Mouse (Mus musculus): ENCODE results near the gene Fus. TPM values are rescaled to one million over a fixed set of nuclear protein-coding genes. Genes with fewer than 3 reads are reported as not detected.

The Fus gene
- polyA plus RNA-seq, 1 experiment = 763 TPM

DNA sequence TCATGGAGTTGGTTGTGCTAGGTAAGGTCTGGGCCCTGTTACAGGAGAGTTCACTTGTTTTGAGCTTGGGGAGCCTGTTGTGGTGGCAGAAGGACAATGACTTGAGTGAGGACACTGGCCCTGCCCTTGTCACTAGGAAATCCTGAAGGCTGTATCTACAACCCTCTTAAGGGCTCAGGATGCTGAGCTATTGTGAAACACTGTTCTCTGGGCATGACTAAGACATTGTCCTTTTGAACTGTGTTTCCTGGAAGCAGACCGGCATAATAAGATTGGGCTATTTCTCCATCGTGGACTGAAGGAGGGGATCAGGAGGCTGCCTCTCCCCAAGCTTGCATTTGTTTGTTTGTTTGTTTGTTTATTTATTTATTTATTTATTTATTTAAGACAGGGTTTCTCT, 51.9 kb downstream of the Fus start:
- H3K27ac ChIP-seq (ENCODE audit: control insufficient read depth, insufficient read depth, low read depth, low read length, poor library complexity) = no peak overlapping the region
- TF ChIP-seq CTCF (IDR thresholded peaks at IDR 0.05; ENCODE audit: control insufficient read depth, insufficient read depth, low read length) = no peak
- TF ChIP-seq POLR2A (IDR thresholded peaks at IDR 0.05; ENCODE audit: borderline replicate concordance, control insufficient read depth, low read depth, low read length) = no peak
- WGBS = 31% methylated on average over 2 of the region's 2 CpGs
- no peak overlapping the region for H3K4me3 ChIP-seq (replicated peaks; ENCODE audit: control insufficient read depth, low read depth, low read length)
- peaks cover 1% of the 10 kb centered on the region; the same call in 1 of the 2 replicates for H3K4me1 ChIP-seq (ENCODE audit: control insufficient read depth, insufficient read depth, low read length)

DNA sequence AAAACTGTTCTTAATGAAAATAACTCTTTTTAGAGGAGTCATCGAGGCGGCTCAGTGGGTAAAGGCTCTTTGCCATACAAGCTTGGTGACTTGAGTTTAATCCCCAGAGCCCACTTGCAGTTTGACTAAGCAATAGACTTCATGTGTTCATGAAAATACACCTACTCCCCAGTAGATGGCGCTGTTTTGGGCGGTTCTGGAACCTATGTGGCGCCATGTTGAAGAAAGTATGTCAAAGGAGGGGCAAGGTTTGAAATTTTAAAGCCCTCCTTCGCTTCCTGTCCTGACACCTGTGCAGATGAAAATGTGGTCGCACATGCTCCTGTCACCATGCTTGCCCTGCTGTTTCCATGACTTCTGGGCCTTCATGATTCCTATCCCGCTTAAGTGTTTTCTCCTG, 55.7 kb downstream of the Fus start:
- Histone ChIP-seq H3K4me1 (ENCODE audit: control insufficient read depth, insufficient read depth, low read length) (peaks cover 3% of the 10 kb centered on the region), H3K27ac (ENCODE audit: control insufficient read depth, insufficient read depth, low read depth, low read length, poor library complexity) (no peak overlapping the region), H3K4me3 (replicated peaks; ENCODE audit: control insufficient read depth, low read depth, low read length) (no peak overlapping the region)
- 66% methylated on average over 8 of the region's 8 CpGs for WGBS
- TF ChIP-seq POLR2A (IDR thresholded peaks at IDR 0.05; ENCODE audit: borderline replicate concordance, control insufficient read depth, low read depth, low read length) = no peak
- TF ChIP-seq CTCF (IDR thresholded peaks at IDR 0.05; ENCODE audit: control insufficient read depth, insufficient read depth, low read length) = peak; percentile 36; the same call in 1 of the 2 replicates

DNA sequence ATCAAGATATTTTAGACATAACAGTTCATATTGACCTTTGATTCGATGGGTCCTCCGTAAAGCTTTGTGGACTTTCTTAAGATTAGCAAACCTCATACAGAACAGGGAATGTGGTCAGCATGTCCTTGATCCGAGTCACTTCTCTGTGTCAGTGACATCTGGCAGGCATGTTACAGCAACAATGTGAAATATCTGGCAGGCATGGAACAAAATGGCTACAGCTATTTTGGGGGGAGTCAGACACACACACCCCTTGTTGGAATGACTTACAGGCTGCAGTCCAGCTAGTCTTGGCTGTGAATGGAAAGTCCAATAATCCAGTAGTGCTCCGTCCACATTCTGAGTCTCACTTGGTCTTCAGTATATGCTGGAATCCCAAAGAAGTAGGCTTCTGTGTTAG, 56.3 kb downstream of the Fus start:
- 86% methylated on average over 4 of the region's 4 CpGs for WGBS
- no peak overlapping the region for H3K4me3 ChIP-seq (replicated peaks; ENCODE audit: control insufficient read depth, low read depth, low read length)
- H3K4me1 ChIP-seq (ENCODE audit: control insufficient read depth, insufficient read depth, low read length) = peaks cover 3% of the 10 kb centered on the region
- no peak overlapping the region for H3K27ac ChIP-seq (ENCODE audit: control insufficient read depth, insufficient read depth, low read depth, low read length, poor library complexity)
- no peak for TF ChIP-seq POLR2A (IDR thresholded peaks at IDR 0.05; ENCODE audit: borderline replicate concordance, control insufficient read depth, low read depth, low read length)
- no peak for TF ChIP-seq CTCF (IDR thresholded peaks at IDR 0.05; ENCODE audit: control insufficient read depth, insufficient read depth, low read length)

DNA sequence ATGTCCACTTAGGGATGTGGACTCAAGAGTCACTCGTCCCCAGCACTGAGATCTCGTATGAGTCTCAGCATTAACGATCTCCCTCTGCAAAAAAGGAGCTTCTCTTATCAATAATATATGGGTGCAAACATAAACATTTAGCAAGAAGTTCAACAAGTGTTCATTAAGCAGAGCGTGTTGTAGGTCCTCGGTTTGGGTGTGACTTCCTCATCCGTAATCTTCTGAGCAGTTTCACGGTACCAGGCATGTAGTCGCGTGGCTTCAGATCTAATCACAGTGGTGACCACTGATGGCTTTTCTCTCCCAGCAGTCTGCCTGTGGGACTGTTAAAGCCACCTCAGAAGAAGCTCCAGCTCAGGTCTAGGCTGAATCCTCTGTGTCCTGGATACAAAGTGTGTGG, 57.1 kb downstream of the Fus start:
- TF ChIP-seq POLR2A (IDR thresholded peaks at IDR 0.05; ENCODE audit: borderline replicate concordance, control insufficient read depth, low read depth, low read length) (no peak), CTCF (IDR thresholded peaks at IDR 0.05; ENCODE audit: control insufficient read depth, insufficient read depth, low read length) (no peak)
- Histone ChIP-seq H3K27ac (ENCODE audit: control insufficient read depth, insufficient read depth, low read depth, low read length, poor library complexity) (peak overlapping the region; percentile 32; the same call in 1 of the 2 replicates), H3K4me1 (ENCODE audit: control insufficient read depth, insufficient read depth, low read length) (peaks cover 3% of the 10 kb centered on the region), H3K4me3 (replicated peaks; ENCODE audit: control insufficient read depth, low read depth, low read length) (no peak overlapping the region)
- WGBS = 54% methylated on average over 9 of the region's 9 CpGs

DNA sequence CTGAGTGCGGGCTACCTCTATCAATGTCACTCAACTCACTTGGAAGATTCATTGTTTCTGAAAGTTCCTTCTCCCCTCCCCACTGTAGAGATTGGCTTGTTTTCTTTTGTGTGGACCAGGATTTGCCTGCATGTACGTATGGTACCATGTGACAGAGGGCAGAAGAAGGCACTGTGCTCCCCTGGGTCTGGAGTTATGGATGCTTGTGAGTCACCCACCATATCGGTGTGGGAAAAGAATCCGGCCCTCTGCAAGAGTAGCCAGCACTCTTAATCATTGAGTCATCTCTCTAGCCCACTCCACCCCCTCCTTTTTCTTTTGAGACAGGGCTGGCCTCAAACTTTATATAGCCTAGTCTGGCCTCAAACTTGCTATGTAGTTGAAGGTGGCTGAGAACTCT, 57.7 kb downstream of the Fus start:
- Histone ChIP-seq H3K4me1 (ENCODE audit: control insufficient read depth, insufficient read depth, low read length) (peaks cover 3% of the 10 kb centered on the region), H3K27ac (ENCODE audit: control insufficient read depth, insufficient read depth, low read depth, low read length, poor library complexity) (peak overlapping the region; percentile 20; the same call in 1 of the 2 replicates), H3K4me3 (replicated peaks; ENCODE audit: control insufficient read depth, low read depth, low read length) (no peak overlapping the region)
- no peak for TF ChIP-seq POLR2A (IDR thresholded peaks at IDR 0.05; ENCODE audit: borderline replicate concordance, control insufficient read depth, low read depth, low read length)
- TF ChIP-seq CTCF (IDR thresholded peaks at IDR 0.05; ENCODE audit: control insufficient read depth, insufficient read depth, low read length) = no peak
- WGBS = 76% methylated on average over 4 of the region's 4 CpGs

DNA sequence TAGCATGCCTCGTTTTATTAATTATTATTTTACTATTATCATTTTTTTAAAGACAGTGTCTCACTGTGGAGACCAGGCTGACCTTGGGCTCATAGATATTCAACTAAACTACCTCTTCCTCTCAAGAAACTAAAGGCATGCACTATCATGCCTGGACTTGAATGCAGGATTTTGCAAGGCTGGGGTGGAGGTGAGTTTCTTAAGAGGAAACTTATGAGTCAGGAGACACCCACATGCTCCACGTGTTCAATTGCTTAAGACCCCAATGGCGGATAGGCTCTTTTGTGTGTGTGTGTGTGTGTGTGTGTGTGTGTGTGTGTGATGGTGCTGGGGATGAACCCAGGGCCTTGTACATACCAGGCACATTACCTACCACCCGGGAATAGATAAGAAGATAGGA, 58.1 kb downstream of the Fus start:
- H3K4me1 ChIP-seq (ENCODE audit: control insufficient read depth, insufficient read depth, low read length) = peaks cover 3% of the 10 kb centered on the region
- WGBS = 47% methylated on average over 4 of the region's 4 CpGs
- TF ChIP-seq POLR2A (IDR thresholded peaks at IDR 0.05; ENCODE audit: borderline replicate concordance, control insufficient read depth, low read depth, low read length) (no peak), CTCF (IDR thresholded peaks at IDR 0.05; ENCODE audit: control insufficient read depth, insufficient read depth, low read length) (no peak)
- H3K4me3 ChIP-seq (replicated peaks; ENCODE audit: control insufficient read depth, low read depth, low read length) = no peak overlapping the region
- no peak overlapping the region for H3K27ac ChIP-seq (ENCODE audit: control insufficient read depth, insufficient read depth, low read depth, low read length, poor library complexity)

DNA sequence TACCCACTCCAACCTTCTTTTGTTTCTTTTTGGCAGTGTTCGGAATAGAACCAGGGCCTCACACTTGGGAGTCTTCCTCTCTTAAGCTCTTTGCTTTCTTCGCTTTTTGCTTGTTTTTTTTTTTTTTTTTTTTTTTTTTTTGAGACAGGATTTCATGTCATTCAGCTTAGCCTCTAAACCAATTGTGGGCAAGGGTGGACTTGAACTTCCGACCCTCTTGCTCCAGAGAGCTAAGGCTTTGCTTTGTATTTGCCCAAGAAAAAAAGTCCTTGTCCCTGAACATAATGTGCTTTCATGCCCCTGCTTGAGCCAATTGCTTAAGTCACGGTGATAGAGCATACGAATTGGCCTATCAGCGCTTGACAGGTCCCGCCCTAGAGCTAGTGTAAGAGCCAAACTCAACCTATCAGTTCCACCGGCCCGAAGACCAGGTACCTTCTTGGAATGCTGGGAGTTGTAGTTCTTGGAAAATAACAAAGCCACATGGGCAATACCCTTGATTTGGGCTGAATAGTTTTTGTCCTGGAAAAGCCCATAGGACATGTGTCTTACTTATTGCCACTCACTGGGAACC, 64.2 kb downstream of the Fus start:
- Histone ChIP-seq H3K27ac (ENCODE audit: control insufficient read depth, insufficient read depth, low read depth, low read length, poor library complexity) (no peak overlapping the region), H3K4me1 (ENCODE audit: control insufficient read depth, insufficient read depth, low read length) (no peaks in the 10 kb centered on the region; the same call in 1 of the 2 replicates), H3K4me3 (replicated peaks; ENCODE audit: control insufficient read depth, low read depth, low read length) (no peak overlapping the region)
- TF ChIP-seq CTCF (IDR thresholded peaks at IDR 0.05; ENCODE audit: control insufficient read depth, insufficient read depth, low read length) = no peak
- WGBS = 76% methylated on average over 9 of the region's 9 CpGs

DNA sequence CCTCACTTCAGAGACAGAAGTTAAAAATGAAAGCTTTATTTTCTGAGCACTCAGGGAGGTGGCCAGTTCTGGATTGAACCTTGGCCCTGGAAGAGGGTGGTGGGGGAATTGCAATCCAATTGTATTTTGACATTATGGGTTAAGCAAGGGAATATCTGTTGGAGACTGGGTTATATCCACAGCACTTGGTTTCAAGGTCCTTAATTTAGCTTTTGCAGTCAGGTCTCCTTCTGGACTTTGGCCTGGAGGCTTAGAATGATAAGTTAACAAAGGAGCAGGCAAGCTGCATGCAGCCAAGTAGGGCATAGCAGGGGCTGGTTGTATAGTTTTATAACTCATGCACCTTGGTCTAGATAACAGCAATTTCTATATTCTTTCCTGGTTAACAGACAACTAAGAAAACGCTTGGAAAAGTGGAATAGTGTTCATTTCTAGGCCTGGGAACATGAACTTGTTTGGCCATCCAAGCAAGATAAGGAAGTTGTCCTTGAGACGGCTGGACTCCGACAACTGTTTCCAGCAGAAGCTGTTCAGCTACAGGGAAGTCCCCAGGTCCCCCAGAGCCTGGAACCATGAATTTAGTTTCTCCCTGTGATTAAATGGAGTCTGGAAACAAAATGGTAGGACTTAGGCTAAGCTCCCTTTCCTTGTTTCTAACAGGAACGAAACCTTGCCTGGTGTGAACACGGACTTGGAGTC, 65.2 kb downstream of the Fus start:
- Histone ChIP-seq H3K27ac (ENCODE audit: control insufficient read depth, insufficient read depth, low read depth, low read length, poor library complexity) (no peak overlapping the region), H3K4me1 (ENCODE audit: control insufficient read depth, insufficient read depth, low read length) (no peaks in the 10 kb centered on the region; the same call in 1 of the 2 replicates), H3K4me3 (replicated peaks; ENCODE audit: control insufficient read depth, low read depth, low read length) (no peak overlapping the region)
- no peak for TF ChIP-seq CTCF (IDR thresholded peaks at IDR 0.05; ENCODE audit: control insufficient read depth, insufficient read depth, low read length)
- no peak for TF ChIP-seq POLR2A (IDR thresholded peaks at IDR 0.05; ENCODE audit: borderline replicate concordance, control insufficient read depth, low read depth, low read length)
- 85% methylated on average over 5 of the region's 5 CpGs for WGBS
